9 mouse cellular contexts compared by ENCODE assay signal in genomic region chr9:106349075-106349474, GRCm38 (mm10). TPM values are rescaled to one million over a fixed set of nuclear protein-coding genes. Genes with fewer than 3 reads are reported as not detected.
DNase-seq lines count a peak whose midpoint lies in the region; ATAC-seq and TF ChIP-seq lines count a peak whose summit lies in the region.
"Had no signal": no experiment of that assay in that cellular context is flagged by ENCODE, and none has a peak within 500 bp of the region (broad histone marks: within the 10 kb centered on the region; RNA-seq: fewer than 3 reads in every experiment).

No protein-coding gene starts in this region.

- peaks cover 18% of the 10 kb centered on the region for H3K4me1 ChIP-seq in liver, embryonic 11.5 days (replicated peaks; ENCODE audit: control insufficient read depth, insufficient read depth, low read length)
- H3K4me1 ChIP-seq in bone marrow macrophage, adult 2 months (ENCODE audit: control insufficient read depth, insufficient read depth, low read length): peaks cover 46% of the 10 kb centered on the region
- peaks cover 4% of the 10 kb centered on the region for H3K4me1 ChIP-seq in forebrain, postnatal 0 days (ENCODE audit: insufficient read depth)
- H3K4me1 ChIP-seq in kidney, postnatal 0 days (replicated peaks; ENCODE audit: insufficient read depth, low read length): 0 out of 2 replicates have a peak, but pooled peaks cover 3% of the 10 kb centered on the region

- WGBS in liver, embryonic 11.5 days: 66% methylated on average over 2 of the region's 2 CpGs
- WGBS in forebrain, postnatal 0 days: 48% methylated on average over 2 of the region's 2 CpGs
- 37% methylated on average over 2 of the region's 2 CpGs for WGBS in kidney, postnatal 0 days

- H3K36me3 ChIP-seq in liver, embryonic 11.5 days (ENCODE audit: control insufficient read depth, insufficient read depth, low read length): no peaks in the 10 kb centered on the region
- H3K36me3 ChIP-seq in forebrain, postnatal 0 days (ENCODE audit: insufficient read depth): no peaks in the 10 kb centered on the region
- H3K36me3 ChIP-seq in kidney, postnatal 0 days (ENCODE audit: insufficient read depth, low read length): no peaks in the 10 kb centered on the region

- H3K9ac ChIP-seq in liver, embryonic 11.5 days (ENCODE audit: low read depth, low read length): no peak overlapping the region
- no peak overlapping the region for H3K9ac ChIP-seq in forebrain, postnatal 0 days
- H3K9ac ChIP-seq in kidney, postnatal 0 days (ENCODE audit: low read depth, low read length): no peak overlapping the region

- DNase-seq in liver: peak; percentile 43
- DNase-seq in liver, embryonic 11.5 days (ENCODE audit: low spot score): no peak
- DNase-seq in forebrain, postnatal 0 days: peak; percentile 37
- DNase-seq in kidney, postnatal 0 days (ENCODE audit: low spot score): peak; percentile 74

- H3K27ac ChIP-seq in liver, embryonic 11.5 days (ENCODE audit: low read depth, low read length): no peak overlapping the region
- no peak overlapping the region for H3K27ac ChIP-seq in bone marrow macrophage, adult 2 months (ENCODE audit: insufficient read depth, low read depth, low read length)
- no peak overlapping the region for H3K27ac ChIP-seq in forebrain, postnatal 0 days (ENCODE audit: low read depth, low read length)
- 0 out of 2 replicates have a peak overlapping the region, but pooled peaks have one; percentile 36 for H3K27ac ChIP-seq in kidney, postnatal 0 days

- no peaks in the 10 kb centered on the region for H3K9me3 ChIP-seq in liver, embryonic 11.5 days (ENCODE audit: control insufficient read depth, low read length)
- no peaks in the 10 kb centered on the region for H3K9me3 ChIP-seq in forebrain, postnatal 0 days (ENCODE audit: low read length)
- no peaks in the 10 kb centered on the region for H3K9me3 ChIP-seq in kidney, postnatal 0 days (replicated peaks; ENCODE audit: low read length)

- H3K27me3 ChIP-seq in liver, embryonic 11.5 days (replicated peaks; ENCODE audit: control insufficient read depth, insufficient read depth, low read length): no peaks in the 10 kb centered on the region
- H3K27me3 ChIP-seq in forebrain, postnatal 0 days (ENCODE audit: insufficient read depth, low read length): no peaks in the 10 kb centered on the region
- H3K27me3 ChIP-seq in kidney, postnatal 0 days (ENCODE audit: insufficient read depth, low read length): no peaks in the 10 kb centered on the region

- no peak overlapping the region for H3K4me2 ChIP-seq in liver, embryonic 11.5 days
- no peak overlapping the region for H3K4me2 ChIP-seq in forebrain, postnatal 0 days (ENCODE audit: low read depth)
- H3K4me2 ChIP-seq in kidney, postnatal 0 days (ENCODE audit: low read length): no peak overlapping the region

- peak; percentile 29; the same call in 1 of the 2 replicates for TF ChIP-seq CTCF in bone marrow macrophage, adult 2 months (IDR thresholded peaks at IDR 0.05; ENCODE audit: low read depth, low read length)
- peak; percentile 66 for TF ChIP-seq CTCF in forebrain, postnatal 0 days (IDR thresholded peaks at IDR 0.05; ENCODE audit: low read depth)
- peak; percentile 71 for TF ChIP-seq CTCF in kidney, postnatal 0 days (IDR thresholded peaks at IDR 0.05; ENCODE audit: low read depth)

- no peak overlapping the region for H3K4me3 ChIP-seq in liver, embryonic 11.5 days (ENCODE audit: low read depth, low read length)
- no peak overlapping the region for H3K4me3 ChIP-seq in bone marrow macrophage, adult 2 months (ENCODE audit: insufficient read depth, low read length)
- H3K4me3 ChIP-seq in forebrain, postnatal 0 days (ENCODE audit: low read depth, low read length): no peak overlapping the region
- H3K4me3 ChIP-seq in kidney, postnatal 0 days (replicated peaks; ENCODE audit: low read depth, low read length): no peak overlapping the region
- H3K4me3 ChIP-seq: erythroblast, embryonic 14.5 days; myocyte had no signal

- no peak for ATAC-seq in liver, embryonic 11.5 days (replicated peaks; ENCODE audit: low FRiP score)
- peak; percentile 81 for ATAC-seq in forebrain, postnatal 0 days
- ATAC-seq in kidney, postnatal 0 days (replicated peaks; ENCODE audit: low FRiP score, low read depth): peak; percentile 51; the same call in 1 of the 2 replicates
- ATAC-seq in megakaryocyte, adult 5-6 weeks (ENCODE audit: poor library complexity, severe bottlenecking): peak; percentile 69
- no peak for ATAC-seq in monocyte, adult 5-6 weeks (replicated peaks; ENCODE audit: insufficient number of reproducible peaks, low FRiP score, low TSS enrichment, poor library complexity, severe bottlenecking)

- TF ChIP-seq POLR2A in bone marrow macrophage, adult 2 months (IDR thresholded peaks at IDR 0.05; ENCODE audit: borderline replicate concordance, low read depth, low read length): no peak

RNA-seq across cellular contexts. Expression of gene Dusp7, which starts 19.4 kb away (rescaled TPM):
- 17.8 and 18.1 TPM in 2 replicates for polyA plus RNA-seq in liver, embryonic 11.5 days (2014; fragmentation: Nextera tagmentation; extraction: Ambion mirVana)
- 122 and 129 TPM in 2 replicates for polyA plus RNA-seq in bone marrow macrophage, adult 2 months (2012; ENCODE audit: insufficient read depth, insufficient read length, missing spikeins)
- total RNA-seq in forebrain, postnatal 0 days (2014; rRNA removed): 43.5 and 44.5 TPM in 2 replicates
- 16.5 and 16.7 TPM in 2 replicates for polyA plus RNA-seq in forebrain, postnatal 0 days (2015; fragmentation: Nextera tagmentation; extraction: Ambion mirVana)
- polyA plus RNA-seq in kidney, postnatal 0 days (2015; fragmentation: Nextera tagmentation; extraction: Ambion mirVana): 15.1 and 15.8 TPM in 2 replicates
- 71.0 and 83.1 TPM in 2 replicates for total RNA-seq in megakaryocyte, adult 5-6 weeks (2015)
- 28.1 and 35.0 TPM in 2 replicates for total RNA-seq in megakaryocyte, adult 5-6 weeks (2017)
- total RNA-seq in monocyte, adult 5-6 weeks (2017): 8.7 to 21.2 TPM (median 12.2 TPM) in 3 replicates

Comparison
In these comparisons a context has a peak if more than half of its experiments do, and no peak if none do; other contexts are left out.
1. ATAC-seq: peak in forebrain, postnatal 0 days (single experiment), kidney, postnatal 0 days (single experiment) and megakaryocyte, adult 5-6 weeks (single experiment); none in liver, embryonic 11.5 days (single experiment) and monocyte, adult 5-6 weeks (single experiment).
2. Peak in every context shown above with its lines, with median percentiles within 50 percentile points of each other: CTCF ChIP-seq.